Mouse (Mus musculus) gastrocnemius, adult 8-10 months (tissue): ENCODE measurements around the gene 5330417C22Rik. TPM values are rescaled to one million over a fixed set of nuclear protein-coding genes. Genes with fewer than 3 reads are reported as not detected.
A peak's percentile ranks its signal among the peaks of the same experiment; 100 is the strongest.
"Not testable (repeated sequence)": the region's sequence is repeated elsewhere in the genome, so short reads cannot be mapped to it uniquely, and the experiment has no call there.

Source experiments
- DNase-seq, 2 experiments: peaks; one replicate each; pipeline ENCODE4 v3.0.0; 2022; ENCODE audit warnings: low spot score in 2 of 2
- total RNA-seq, 4 experiments: library from RNA; stranded (reverse); gene quantifications; 2 replicates each; pipeline ENCODE4 v1.2.4; 2022

Gene 5330417C22Rik
- total RNA-seq, 4 experiments from 2014 or later = 0.19 to 0.31 TPM; not detected in 2

DNA sequence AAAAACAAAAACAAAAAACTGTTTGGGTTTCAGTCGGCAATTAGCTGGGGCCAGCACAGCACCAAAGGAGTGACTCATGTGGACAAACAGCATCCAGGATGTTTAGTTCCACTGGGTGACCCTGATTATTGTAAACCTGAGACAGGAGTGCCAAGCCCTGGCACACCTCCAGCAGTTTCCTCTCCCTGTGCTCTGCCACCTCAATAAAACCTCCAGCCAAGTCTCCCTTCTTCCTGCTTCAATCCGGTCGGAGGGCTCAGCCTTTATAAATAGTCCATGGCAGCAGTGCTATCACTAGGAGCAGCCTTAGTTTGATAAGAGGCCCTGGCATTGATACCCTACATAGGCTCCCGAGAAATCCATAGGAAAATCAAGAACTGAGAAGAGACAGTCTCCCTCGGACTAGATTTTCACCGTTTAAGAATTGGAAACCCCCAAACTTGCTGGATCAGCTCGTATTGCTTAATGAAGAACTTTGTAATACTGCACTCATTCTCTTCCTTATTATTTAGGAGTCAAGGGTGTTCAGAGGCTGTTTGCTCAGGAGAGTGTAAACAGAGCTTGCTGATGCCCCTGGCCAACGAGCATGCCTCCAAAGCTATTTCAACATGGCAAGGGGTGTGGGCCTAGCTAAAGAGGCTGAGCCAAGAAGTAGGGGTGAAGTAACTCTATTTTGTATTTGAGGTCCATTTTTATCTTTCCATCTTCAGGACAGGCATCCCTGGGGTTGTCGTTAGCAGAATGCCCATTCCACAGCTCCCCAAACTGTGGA, 3.0 kb downstream of the 5330417C22Rik start:
- DNase-seq = no peak

- DNase-seq = no peak
Measured at GRCm38 (mm10) chr3:108528489-108528888, 7.8 kb downstream of the 5330417C22Rik start.

GRCm38 (mm10) chr3:108523415-108523814, 12.9 kb downstream of the 5330417C22Rik start:
- DNase-seq = no peak

DNA sequence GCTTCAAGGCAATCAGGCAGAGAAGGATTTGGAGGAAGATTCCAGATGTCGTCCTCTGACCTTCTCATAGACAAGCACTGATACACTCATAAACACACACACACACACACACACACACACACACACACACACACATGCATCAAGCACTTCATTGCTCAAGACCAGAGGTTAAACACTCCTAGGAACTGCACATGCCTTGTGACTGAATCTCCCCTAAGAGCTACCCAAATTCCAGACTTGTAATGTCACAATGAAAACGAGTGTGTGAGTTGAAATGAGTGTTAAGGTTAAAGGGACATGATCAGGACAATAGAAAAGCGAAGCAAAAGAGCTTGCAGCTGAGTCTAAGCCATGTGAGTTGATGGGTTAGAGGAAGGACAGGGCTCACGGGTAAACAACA, 18.1 kb downstream of the 5330417C22Rik start:
- no peak for DNase-seq

- no peak for DNase-seq
Measured at GRCm38 (mm10) chr3:108513465-108513864, 22.9 kb downstream of the 5330417C22Rik start.

- DNase-seq = no peak
Measured at GRCm38 (mm10) chr3:108510716-108511483, 25.4 kb downstream of the 5330417C22Rik start.

DNA sequence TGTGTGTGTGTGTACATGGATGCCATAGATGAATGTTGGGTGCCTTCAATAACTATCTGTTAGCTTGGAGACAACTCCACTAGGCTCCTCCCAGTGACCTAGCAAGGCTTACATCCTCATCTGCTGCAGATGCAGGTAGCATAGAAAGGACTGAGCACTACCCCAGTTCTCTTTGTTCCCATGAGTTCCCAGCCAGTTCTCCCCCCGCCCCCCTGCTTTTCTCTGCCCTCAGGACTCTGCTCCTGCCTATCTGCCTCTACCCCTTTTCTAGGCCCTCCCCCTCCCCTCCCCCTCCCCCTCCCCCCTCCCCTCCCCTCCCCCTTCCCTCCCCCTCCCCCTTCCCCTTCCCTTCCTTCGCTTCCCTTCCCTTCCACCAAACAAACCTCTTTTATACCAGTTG, 26.2 kb downstream of the 5330417C22Rik start:
- no peak for DNase-seq

DNA sequence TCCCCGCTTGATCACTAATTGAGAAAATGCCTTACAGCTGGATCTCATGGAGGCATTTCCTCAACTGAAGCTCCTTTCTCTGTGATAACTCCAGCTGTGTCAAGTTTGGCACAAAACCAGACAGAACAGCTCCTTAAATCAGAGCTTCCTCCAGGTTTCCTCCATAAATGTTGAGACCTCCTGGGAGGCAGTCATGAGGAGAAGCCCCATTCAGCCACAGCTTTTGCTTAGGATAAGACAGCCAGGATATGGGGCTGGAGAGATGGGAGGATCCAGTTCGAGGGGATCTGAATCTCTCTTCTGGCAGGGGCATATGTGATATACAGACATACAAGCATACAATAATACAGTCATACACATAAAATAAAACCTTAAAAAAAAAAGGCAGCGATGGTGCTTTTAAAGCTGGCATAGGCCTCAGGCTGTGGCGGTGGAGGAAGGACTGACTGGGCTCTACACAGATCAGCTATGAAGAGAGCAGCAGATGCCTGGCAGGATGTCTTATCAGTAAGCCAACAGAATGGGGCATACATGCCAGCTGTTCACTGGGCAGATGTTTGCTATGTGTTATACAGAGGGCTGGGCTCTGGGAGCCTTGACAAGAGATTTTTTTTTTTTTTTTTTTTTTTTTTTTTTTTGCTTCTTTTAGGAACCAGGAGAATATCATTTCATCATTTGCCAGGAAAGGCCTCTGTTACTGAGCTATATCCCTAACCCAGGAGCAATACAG, 27.4 kb downstream of the 5330417C22Rik start:
- no peak for DNase-seq

DNA sequence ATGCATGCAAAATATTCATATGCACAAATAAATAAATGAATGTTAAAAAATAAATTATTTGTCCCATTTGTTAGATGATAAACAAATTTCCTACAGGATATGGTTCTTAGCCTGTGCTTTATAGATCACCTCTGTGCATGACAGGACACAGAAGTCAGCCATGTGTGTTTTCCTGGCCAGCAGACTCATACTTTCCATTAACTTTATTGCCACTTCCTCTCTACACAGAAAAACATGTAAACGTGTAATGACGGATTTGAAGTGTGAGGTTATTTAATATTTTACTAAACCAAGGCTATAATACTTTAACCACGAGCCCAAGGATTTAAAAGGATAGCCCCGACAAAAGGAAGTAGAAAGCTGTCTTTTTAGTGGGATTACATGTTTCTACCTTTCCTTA, 32.4 kb downstream of the 5330417C22Rik start:
- DNase-seq = no peak

DNA sequence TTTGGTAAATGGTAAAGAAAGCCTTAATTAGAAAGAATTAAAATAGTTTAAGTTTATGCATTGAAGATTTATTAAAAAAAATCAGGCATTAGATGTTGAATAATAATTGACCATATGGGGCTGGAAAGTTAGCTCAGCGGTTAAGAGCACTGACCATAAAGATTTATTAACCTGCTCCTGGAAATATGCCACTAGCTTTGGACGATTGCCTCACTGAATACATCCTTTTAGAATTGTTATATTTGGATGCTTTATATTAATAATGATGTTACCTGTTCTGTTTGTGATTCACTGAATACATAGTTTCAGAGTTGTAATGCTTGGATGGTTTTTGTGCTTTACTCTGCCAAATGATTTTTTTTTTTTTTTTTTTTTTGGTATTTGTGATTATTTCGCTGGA, 34.9 kb downstream of the 5330417C22Rik start:
- DNase-seq = not testable (repeated sequence)

GRCm38 (mm10) chr3:108499826-108500225, 36.5 kb downstream of the 5330417C22Rik start:
- no peak for DNase-seq

GRCm38 (mm10) chr3:108497602-108498001, 38.7 kb downstream of the 5330417C22Rik start:
- no peak for DNase-seq

- peak in 1 of 2 experiments; percentile 14 for DNase-seq
Measured at GRCm38 (mm10) chr3:108495486-108495885, 40.9 kb downstream of the 5330417C22Rik start.

DNA sequence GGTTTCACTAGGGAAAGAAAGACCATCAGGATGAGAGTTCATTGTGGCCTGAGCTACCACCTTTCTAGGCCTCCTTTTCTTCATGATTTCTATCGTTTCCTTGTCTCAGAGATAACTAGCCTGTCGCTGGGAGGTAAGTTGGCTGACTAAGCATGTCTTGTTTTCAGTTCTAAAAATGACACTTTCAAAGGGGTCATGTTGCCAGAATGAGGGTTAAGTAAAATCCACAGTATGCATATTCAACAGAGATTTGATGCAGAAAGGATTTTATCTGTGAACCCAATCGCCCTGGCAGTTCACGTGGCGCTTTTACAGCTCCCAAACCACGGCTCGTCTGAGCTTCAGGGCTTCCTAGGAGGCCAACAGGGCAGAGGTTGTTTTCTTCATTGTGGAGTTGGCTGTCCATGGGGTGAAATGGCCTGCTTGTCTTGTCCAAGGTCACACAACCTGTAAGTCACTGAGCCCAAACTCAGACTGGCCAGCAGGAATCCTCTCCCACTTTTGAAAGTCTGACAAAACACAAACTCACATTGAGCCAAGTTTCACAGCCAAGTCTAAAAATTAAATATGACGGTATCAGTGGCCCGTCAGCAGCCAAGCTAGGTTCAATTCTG, 41.4 kb downstream of the 5330417C22Rik start:
- no peak for DNase-seq

DNA sequence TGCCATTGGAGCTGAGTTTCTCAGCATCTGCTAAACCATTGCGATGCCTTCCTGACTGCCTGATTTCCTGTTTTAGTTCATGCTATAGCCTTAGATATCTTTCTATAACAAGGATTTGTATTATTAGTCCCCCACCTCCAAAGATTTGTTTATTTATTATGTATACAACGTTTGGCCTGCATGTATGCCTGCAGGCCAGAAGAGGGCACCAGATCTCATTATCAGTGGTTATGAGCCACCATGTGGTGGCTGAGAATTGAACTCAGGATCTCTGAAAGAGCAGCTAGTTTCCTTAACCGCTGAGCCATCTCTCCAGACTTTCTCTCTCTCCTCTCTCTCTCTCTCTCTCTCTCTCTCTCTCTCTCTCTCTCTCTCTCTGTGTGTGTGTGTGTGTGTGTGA, 46.4 kb downstream of the 5330417C22Rik start:
- DNase-seq = no peak

DNA sequence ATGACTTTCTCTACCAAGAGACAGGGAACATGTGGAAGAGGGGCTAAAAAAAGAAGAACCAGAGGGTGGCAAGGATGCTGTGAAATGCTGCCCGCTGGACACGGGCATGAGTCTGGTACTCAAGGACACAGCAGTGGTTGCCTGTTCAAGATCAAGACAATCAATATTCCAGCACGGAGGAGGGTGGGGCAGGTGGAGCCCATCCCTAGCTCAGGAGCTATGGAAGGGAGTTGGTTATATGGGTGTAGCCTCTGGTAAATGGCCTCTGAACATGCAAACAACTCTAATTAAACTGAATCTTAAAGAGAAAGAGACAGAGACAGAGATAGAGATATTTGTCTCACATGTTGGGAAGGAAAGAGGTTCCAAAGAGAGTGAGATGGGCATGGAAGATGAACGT, 51.6 kb downstream of the 5330417C22Rik start:
- DNase-seq = no peak

- no peak for DNase-seq
Measured at GRCm38 (mm10) chr3:108478800-108479199, 57.5 kb downstream of the 5330417C22Rik start.

GRCm38 (mm10) chr3:108476761-108477619, 59.3 kb downstream of the 5330417C22Rik start:
- DNase-seq = peak in 1 of 2 experiments; percentile 21

DNA sequence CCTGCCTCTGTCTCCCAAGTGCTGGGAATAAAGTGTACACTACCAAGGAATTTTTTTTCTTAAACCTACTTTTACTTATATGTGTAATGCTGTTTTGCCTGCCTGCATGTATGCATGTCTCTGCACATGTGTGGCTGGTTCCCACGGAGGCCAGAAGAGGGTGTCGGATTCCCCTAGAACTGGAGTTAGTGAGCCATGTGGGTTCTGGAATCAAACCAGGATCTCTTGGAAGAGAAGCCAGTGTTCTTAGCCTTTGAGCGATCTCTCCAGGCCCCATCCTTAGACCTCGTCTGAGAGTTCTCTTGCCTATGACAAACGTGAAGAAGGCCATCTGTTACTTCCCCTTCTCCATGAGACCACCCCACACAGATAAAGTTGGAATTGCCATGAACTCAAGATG, 60.8 kb downstream of the 5330417C22Rik start:
- no peak for DNase-seq

DNA sequence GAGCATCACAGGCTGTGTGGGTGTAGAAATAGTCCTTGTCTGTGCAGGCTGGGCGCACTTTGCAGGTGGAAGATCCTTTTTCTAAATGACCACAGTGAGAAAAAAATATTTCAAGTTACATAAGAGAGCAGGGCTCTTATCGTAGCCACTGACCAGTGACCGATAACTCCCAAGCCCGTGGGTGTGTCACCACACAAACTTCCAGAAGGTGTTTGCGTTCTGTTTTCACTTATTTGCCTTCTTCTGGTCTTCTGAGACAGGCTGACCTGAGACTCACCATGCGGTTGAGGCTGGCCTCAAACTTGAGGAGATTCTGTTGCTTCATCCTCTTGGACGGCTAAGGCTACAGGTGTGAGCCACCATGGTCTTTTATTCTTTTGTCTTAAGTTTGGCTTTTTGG, 61.4 kb downstream of the 5330417C22Rik start:
- DNase-seq = no peak

GRCm38 (mm10) chr3:108467760-108468159, 68.6 kb downstream of the 5330417C22Rik start:
- no peak for DNase-seq
